Mouse (Mus musculus): Measurements from ENCODE around the gene Shd. TPM values are rescaled to one million over a fixed set of nuclear protein-coding genes. Genes with fewer than 3 reads are reported as not detected.

The Shd gene
- polyA plus RNA-seq, 1 experiment from 2014 or later: 39.1 TPM

DNA sequence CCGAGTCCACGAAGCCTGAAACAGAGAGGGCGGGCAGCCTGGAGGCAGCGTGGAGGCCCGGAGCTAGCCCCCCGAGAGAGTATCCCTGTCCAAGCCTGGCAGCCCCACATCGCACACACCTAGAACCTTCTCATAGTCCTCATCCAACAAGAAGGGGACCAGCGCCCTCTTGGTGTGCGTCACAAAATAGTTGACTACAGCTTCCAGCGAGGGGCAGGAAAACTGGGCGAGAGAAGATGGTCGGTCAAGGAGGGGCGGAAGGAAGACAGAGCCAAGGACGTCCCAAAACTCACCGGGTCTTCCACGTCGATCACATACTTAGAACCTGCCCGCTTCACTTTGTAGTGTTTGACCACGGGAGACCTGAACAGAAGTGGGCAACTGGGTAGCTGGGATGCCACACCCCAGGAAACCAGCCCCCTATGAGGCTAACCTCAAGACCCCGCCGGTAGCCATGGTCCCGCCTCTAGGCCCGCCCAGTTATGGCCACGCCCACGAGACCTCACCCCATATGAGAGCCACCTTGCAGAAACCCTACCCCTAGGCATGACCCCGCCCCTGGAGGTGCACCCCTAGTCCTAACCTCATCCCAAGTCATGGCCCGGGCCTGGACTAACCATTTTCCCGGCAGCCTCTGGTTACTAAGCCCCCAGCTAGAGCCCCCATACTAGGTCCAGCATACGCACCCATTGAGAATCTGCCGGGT, 29.7 kb downstream of the Shd start:
- Histone ChIP-seq H3K36me3 (replicated peaks) (peaks cover 27% of the 10 kb centered on the region), H3K4me3 (peak overlapping the region; percentile 50), H3K27ac (replicated peaks) (no peak overlapping the region), H3K27me3 (replicated peaks; ENCODE audit: low read depth, poor library complexity, severe bottlenecking) (peaks cover 31% of the 10 kb centered on the region), H3K4me1 (peaks cover 11% of the 10 kb centered on the region), H3K9me3 (no peaks in the 10 kb centered on the region)
- DNase-seq (ENCODE audit: low spot score): peak; percentile 58
- 5% methylated on average over 30 of the region's 30 CpGs for WGBS

DNA sequence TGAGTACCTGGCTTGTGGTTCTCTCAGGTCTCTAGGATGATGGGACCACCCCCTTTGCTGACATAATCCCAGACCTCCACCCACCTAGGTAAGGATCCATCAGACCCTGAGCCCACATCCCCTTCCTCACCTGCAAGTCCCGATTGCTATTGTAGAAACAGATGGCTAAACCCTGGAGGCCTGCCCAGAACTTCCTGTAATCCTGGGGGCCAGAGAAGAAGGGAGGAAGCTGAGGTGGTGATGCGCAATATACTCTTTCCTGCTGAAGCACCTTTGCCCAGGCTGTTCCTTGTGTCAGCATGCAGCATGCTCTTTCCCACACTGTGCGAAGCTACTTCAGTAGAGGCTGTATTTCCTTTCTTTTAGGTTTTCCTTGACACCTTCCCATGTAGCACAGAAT, 32.7 kb downstream of the Shd start:
- peaks cover 28% of the 10 kb centered on the region for H3K4me1 ChIP-seq
- H3K27me3 ChIP-seq (replicated peaks; ENCODE audit: low read depth, poor library complexity, severe bottlenecking): peaks cover 37% of the 10 kb centered on the region
- no peak overlapping the region for H3K4me3 ChIP-seq
- H3K36me3 ChIP-seq (replicated peaks): no peaks in the 10 kb centered on the region; the same call in 1 of the 2 replicates
- no peaks in the 10 kb centered on the region for H3K9me3 ChIP-seq
- H3K27ac ChIP-seq (replicated peaks): no peak overlapping the region
- 86% methylated on average over 3 of the region's 3 CpGs for WGBS
- DNase-seq (ENCODE audit: low spot score): no peak

DNA sequence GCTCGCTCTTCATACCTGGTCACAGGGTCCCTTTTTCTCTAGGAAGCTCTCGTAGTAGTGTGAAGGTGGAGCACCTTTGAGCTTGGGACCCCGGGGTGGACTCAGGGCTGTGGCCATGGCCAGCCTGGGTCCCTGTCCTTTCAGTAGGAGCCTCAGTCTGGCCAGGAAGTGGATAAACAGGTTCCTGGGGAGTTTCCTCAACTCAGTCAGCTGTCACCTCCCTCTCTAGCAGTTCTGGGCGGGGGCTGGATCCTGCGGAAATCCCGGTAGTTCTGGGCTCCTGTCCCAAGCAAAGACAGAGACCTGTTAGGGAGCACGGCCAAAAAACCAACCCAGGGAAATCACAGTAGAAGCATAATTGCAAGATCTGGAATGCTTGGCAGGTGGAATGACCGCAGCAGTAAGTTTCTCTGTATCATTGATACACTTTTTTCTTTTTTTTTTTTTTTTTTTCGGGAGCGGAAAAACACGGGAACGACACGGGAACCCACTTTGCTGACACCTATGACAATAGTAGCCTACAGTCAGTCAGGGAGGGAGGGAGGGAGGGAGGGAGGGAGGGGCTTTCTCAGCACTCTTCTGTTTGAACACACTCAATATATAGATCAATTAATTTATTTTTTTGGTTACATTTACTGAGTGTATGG, 35.3 kb downstream of the Shd start, which contains the start of the genes Stap2 and Mpnd:
Gene Stap2, minus strand, starts transcription at position 170 of the 647 bp plus-strand sequence.
Gene Mpnd, plus strand, starts transcription at position 297 of the 647 bp plus-strand sequence.
- Histone ChIP-seq H3K4me1 (peaks cover 33% of the 10 kb centered on the region), H3K9me3 (no peaks in the 10 kb centered on the region), H3K27me3 (replicated peaks; ENCODE audit: low read depth, poor library complexity, severe bottlenecking) (peaks cover 24% of the 10 kb centered on the region), H3K4me3 (0 out of 2 replicates have a peak within 1 kb of the TSS, but pooled peaks have one; percentile 0), H3K36me3 (replicated peaks) (no peaks in the 10 kb centered on the region), H3K27ac (replicated peaks) (no peak within 1 kb of the TSS)
- DNase-seq (ENCODE audit: low spot score): peak; percentile 65
- WGBS: 46% methylated on average over 13 of the region's 13 CpGs

DNA sequence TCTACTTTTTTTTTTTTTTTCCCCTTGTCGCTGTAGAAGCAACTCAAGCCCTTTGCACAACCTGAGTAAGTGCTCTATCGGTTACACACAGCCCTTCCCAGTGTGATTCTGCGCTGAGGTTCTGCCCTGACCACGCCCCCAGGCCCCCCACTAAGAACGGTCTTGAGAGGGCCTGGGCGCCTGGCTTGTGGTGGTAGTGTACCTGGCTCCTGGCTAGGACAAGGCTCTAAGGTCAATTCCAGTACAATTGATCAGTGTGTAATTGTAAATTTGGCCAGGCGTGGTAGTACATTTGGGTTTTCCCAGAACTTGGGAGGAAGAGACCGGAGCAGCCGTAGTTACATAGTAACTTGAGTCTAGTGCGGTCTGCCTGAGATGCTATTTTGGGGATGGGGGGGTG, 36.7 kb downstream of the Shd start:
- H3K9me3 ChIP-seq: no peaks in the 10 kb centered on the region
- DNase-seq (ENCODE audit: low spot score): no peak
- 0 out of 2 replicates have a peak, but pooled peaks cover 15% of the 10 kb centered on the region for H3K27me3 ChIP-seq (replicated peaks; ENCODE audit: low read depth, poor library complexity, severe bottlenecking)
- H3K4me3 ChIP-seq: peak overlapping the region; percentile 81; the same call in 1 of the 2 replicates
- H3K27ac ChIP-seq (replicated peaks): peak overlapping the region; percentile 92
- 48% methylated on average over 10 of the region's 10 CpGs for WGBS
- peaks cover 13% of the 10 kb centered on the region for H3K36me3 ChIP-seq (replicated peaks)
- H3K4me1 ChIP-seq: peaks cover 42% of the 10 kb centered on the region

DNA sequence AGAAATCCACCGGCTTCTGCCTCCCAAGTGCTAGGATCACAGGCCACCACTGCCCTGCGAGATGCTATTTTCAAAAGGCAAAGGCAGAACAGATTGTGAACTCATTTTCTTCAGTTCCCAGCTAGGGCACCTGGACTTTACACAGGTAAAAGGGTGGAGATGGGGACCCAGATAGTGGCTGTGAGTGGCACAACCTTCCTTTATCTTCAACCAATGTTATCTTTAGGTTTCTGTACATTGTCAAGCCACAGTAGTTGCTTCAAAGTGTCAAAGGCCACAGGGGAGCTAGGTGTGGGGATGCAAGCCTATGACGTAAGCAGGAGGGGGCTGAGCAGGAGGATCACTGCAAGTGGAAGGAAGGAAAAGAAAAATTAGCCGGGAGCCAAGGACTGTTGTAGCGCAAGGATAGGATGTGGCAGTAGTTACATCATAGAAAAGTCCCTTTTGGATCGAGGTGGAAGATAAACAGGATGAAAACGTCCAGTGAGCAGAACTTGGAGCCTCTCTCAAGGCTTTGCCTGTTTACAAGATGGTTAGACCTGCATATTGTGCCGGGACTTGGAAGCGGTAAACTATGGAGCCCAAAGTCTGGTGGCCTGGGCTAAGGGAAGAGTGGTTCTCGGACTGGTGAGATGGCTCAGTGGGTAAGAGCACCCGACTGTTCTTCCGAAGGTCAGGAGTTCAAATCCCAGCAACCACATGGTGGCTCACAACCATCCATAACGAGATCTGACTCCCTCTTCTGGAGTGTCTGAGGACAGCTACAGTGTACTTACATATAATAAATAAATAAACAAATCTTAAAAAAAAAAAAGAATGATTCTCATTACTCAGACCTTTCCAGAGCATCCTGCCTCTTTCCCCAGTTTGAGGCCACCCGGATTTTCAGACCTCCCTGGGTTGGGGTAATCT, 37.4 kb downstream of the Shd start:
- H3K4me3 ChIP-seq: peak overlapping the region; percentile 81
- H3K4me1 ChIP-seq: peaks cover 42% of the 10 kb centered on the region
- H3K9me3 ChIP-seq: no peaks in the 10 kb centered on the region
- H3K36me3 ChIP-seq (replicated peaks): peaks cover 20% of the 10 kb centered on the region
- peak overlapping the region; percentile 92 for H3K27ac ChIP-seq (replicated peaks)
- H3K27me3 ChIP-seq (replicated peaks; ENCODE audit: low read depth, poor library complexity, severe bottlenecking): 0 out of 2 replicates have a peak, but pooled peaks cover 11% of the 10 kb centered on the region
- 28% methylated on average over 14 of the region's 14 CpGs for WGBS
- DNase-seq (ENCODE audit: low spot score): peak; percentile 46

DNA sequence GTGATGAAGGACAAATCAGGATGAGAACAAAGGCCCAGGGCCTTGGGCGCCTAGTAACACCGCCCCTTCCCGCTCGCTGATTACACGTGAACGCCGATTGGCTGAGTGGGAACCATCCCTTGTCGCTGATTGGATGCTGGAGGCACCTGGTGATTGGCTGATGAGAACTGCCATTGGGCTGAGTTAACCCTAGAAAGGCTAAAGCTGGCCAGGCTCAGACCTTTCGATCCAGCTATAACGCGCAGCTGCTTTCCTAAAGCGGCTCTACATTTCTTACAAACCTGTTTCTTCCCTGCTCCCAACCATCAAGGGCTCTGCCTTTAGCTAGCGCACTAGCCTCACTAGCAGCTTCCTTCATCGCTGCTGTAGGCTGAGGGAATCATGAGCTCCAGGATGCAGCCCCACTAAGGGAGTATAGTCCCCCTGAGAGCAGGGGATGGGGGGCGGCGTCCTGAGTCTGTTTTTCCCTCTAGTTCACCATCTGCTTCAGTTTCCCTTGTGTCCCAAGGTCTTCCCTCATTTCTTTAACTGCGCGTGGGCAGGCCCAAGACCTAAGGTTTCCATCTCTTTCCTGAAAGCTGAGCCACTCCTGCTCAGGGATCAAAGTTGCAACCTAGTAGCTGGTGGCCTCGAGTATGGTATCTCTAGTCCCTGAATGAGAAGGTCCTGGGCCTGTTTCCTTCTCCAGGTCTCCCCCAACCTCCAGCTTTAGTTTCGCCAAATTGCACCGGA, 38.3 kb downstream of the Shd start:
- H3K36me3 ChIP-seq (replicated peaks): peaks cover 28% of the 10 kb centered on the region
- peak overlapping the region; percentile 92 for H3K27ac ChIP-seq (replicated peaks)
- peak; percentile 96 for DNase-seq (ENCODE audit: low spot score)
- 0 out of 2 replicates have a peak, but pooled peaks cover 7% of the 10 kb centered on the region for H3K27me3 ChIP-seq (replicated peaks; ENCODE audit: low read depth, poor library complexity, severe bottlenecking)
- H3K4me1 ChIP-seq: peaks cover 42% of the 10 kb centered on the region
- H3K4me3 ChIP-seq: peak overlapping the region; percentile 81
- under 1% methylated on average over 21 of the region's 21 CpGs for WGBS
- no peaks in the 10 kb centered on the region for H3K9me3 ChIP-seq

DNA sequence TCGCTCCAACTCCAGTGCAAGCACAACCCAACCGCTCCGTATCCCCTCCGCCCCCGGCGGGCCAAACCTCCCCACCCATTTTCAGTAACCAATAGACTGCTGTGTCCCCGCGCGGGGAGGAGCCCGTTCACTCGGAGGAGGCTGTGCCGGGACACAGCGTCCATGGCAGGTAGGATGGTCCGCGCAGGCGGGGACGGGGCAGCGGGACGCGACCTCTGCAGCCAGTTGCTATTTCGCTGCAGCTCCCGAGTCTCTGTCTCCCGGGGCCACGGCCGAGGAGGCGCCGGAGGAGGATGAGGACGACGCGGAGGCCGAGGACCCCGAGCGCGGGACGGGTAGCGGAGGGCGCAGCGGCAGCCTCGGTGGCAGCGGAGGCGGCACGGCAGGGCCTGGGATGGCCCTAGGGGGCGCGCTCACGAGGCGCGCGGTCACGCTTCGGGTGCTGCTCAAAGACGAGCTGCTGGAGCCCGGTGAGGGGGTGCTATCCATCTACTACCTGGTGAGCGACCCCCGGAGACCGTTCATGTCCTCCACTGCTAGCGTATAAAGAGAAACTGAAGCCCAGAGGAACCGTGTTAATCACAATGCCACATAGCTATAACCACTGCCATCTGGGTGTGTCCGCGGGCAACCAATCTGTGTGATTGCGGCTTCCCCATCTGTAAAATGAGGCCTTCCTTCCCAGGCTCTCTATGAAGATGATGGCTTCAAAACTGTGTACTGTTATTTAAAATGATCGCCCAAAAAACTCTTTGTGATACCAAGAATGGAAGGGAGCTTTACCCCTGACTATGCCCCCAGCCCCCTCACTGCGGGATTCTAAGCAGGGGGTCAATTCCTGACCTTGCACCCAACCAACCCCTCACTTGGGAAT, 39.1 kb downstream of the Shd start:
- H3K36me3 ChIP-seq (replicated peaks): peaks cover 36% of the 10 kb centered on the region
- peaks cover 42% of the 10 kb centered on the region for H3K4me1 ChIP-seq
- H3K9me3 ChIP-seq: no peaks in the 10 kb centered on the region
- 0 out of 2 replicates have a peak, but pooled peaks cover 7% of the 10 kb centered on the region for H3K27me3 ChIP-seq (replicated peaks; ENCODE audit: low read depth, poor library complexity, severe bottlenecking)
- peak overlapping the region; percentile 81 for H3K4me3 ChIP-seq
- 1% methylated on average over 62 of the region's 62 CpGs for WGBS
- H3K27ac ChIP-seq (replicated peaks): peak overlapping the region; percentile 92
- peak; percentile 96 for DNase-seq (ENCODE audit: low spot score)

DNA sequence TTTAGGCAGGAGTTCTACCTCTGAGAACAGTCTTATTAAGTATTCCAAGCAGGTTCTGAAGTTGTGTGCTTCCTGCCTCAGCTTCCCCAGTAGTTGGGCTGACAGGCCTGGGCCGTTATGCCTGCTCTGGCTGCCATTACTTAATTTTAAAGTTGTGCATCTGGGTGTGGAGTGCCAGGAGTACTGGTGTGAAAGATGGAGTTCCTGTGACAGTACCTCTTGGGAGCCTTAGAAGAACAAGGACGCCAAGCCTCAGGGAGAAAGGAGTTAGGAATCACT, 39.6 kb downstream of the Shd start:
- Histone ChIP-seq H3K36me3 (replicated peaks) (peaks cover 41% of the 10 kb centered on the region), H3K27ac (replicated peaks) (peak overlapping the region; percentile 92), H3K27me3 (replicated peaks; ENCODE audit: low read depth, poor library complexity, severe bottlenecking) (0 out of 2 replicates have a peak, but pooled peaks cover 6% of the 10 kb centered on the region), H3K4me1 (peaks cover 42% of the 10 kb centered on the region), H3K4me3 (peak overlapping the region; percentile 81), H3K9me3 (no peaks in the 10 kb centered on the region)
- DNase-seq (ENCODE audit: low spot score): no peak
- 34% methylated on average over 2 of the region's 2 CpGs for WGBS

DNA sequence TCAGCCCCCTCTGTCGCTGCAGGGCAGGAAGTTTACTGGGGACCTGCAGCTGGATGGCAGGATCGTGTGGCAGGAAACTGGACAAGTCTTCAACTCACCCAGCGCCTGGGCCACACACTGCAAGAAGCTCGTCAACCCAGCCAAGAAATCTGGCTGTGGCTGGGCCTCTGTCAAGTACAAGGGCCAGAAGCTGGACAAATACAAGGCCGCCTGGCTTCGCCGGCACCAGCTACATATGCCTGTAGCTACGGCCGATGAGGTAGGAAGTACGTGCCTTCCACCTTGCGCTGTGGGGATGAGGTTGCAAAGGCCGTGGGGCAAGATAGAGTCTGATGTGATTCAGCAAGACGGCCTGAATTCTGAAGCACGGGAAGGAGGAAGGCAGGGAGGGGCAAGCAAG, 40.0 kb downstream of the Shd start:
- H3K4me3 ChIP-seq: peak overlapping the region; percentile 81
- H3K27ac ChIP-seq (replicated peaks): 0 out of 2 replicates have a peak overlapping the region, but pooled peaks have one; percentile 92
- no peak for DNase-seq (ENCODE audit: low spot score)
- H3K9me3 ChIP-seq: no peaks in the 10 kb centered on the region
- peaks cover 45% of the 10 kb centered on the region for H3K36me3 ChIP-seq (replicated peaks)
- 68% methylated on average over 14 of the region's 14 CpGs for WGBS
- 0 out of 2 replicates have a peak, but pooled peaks cover 3% of the 10 kb centered on the region for H3K27me3 ChIP-seq (replicated peaks; ENCODE audit: low read depth, poor library complexity, severe bottlenecking)
- peaks cover 40% of the 10 kb centered on the region for H3K4me1 ChIP-seq

DNA sequence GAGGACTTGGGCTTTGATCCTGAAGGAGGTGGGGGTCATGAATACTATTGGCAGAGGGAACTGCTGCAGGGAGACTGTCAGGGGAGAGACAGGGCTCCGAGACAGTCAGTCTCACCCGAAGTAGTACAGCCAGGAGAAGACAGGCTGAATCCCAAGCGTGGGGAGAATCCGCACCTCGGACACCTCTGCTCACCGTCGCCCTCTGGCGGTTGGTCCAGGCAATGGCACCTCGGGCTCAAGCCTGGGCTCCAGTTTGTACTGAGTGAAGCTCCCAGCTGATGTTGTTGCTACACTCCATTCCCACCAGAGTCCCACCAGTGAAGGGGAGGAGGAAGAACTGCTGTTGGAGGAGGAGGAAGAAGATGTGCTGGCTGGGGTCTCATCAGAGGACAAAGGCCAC, 40.4 kb downstream of the Shd start:
- H3K27ac ChIP-seq (replicated peaks): peak overlapping the region; percentile 35; the same call in 1 of the 2 replicates
- no peaks in the 10 kb centered on the region for H3K27me3 ChIP-seq (replicated peaks; ENCODE audit: low read depth, poor library complexity, severe bottlenecking)
- DNase-seq (ENCODE audit: low spot score): peak; percentile 87
- H3K9me3 ChIP-seq: no peaks in the 10 kb centered on the region
- 9% methylated on average over 9 of the region's 9 CpGs for WGBS
- H3K4me1 ChIP-seq: peaks cover 37% of the 10 kb centered on the region
- peaks cover 49% of the 10 kb centered on the region for H3K36me3 ChIP-seq (replicated peaks)
- H3K4me3 ChIP-seq: peak overlapping the region; percentile 81

DNA sequence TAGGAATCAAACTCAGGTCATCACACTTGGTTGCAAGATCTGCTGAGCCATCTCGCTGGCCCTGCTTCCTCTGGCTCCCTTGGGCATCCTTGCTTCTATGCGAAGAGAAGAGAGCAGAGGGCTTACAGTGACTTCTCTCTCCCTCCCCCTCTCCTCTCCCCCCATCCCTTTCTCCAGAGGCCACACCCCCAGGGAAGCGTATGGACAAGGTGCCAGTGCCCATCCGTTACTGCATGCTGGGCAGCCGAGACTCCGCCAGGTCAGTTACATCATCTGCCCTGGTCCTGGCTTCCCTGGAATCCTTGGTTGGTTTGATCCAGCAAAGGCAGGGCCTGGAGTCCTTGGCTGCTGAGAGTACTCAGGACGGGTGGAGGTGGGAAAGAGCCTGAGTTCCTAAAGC, 41.2 kb downstream of the Shd start:
- Histone ChIP-seq H3K36me3 (replicated peaks) (peaks cover 57% of the 10 kb centered on the region), H3K27me3 (replicated peaks; ENCODE audit: low read depth, poor library complexity, severe bottlenecking) (no peaks in the 10 kb centered on the region), H3K27ac (replicated peaks) (no peak overlapping the region), H3K4me3 (no peak overlapping the region), H3K4me1 (peaks cover 37% of the 10 kb centered on the region), H3K9me3 (no peaks in the 10 kb centered on the region)
- DNase-seq (ENCODE audit: low spot score): no peak
- WGBS: 88% methylated on average over 7 of the region's 7 CpGs
